Mouse (Mus musculus): ENCODE measurements around the gene Maml3.
A peak's percentile ranks its signal among the peaks of the same experiment; 100 is the strongest.

Maml3 gene

GRCm38 (mm10) chr3:51788591-51789339 lies 316.1 kb downstream of the Maml3 start:
- DNase-seq (ENCODE audit: low read depth, low spot score) = peak; percentile 21

- no peak for DNase-seq (ENCODE audit: low read depth, low spot score)
Observed at GRCm38 (mm10) chr3:51787945-51788344, 316.9 kb downstream of the Maml3 start.

GRCm38 (mm10) chr3:51785796-51786195 lies 319.1 kb downstream of the Maml3 start:
- DNase-seq (ENCODE audit: low read depth, low spot score) = no peak

GRCm38 (mm10) chr3:51782191-51782590 lies 322.7 kb downstream of the Maml3 start:
- DNase-seq (ENCODE audit: low read depth, low spot score) = no peak

- DNase-seq (ENCODE audit: low read depth, low spot score) = peak; percentile 9
Observed at GRCm38 (mm10) chr3:51778738-51779592, 325.9 kb downstream of the Maml3 start.

GRCm38 (mm10) chr3:51778179-51778578 lies 326.7 kb downstream of the Maml3 start:
- no peak for DNase-seq (ENCODE audit: low read depth, low spot score)

GRCm38 (mm10) chr3:51776018-51776611 lies 328.8 kb downstream of the Maml3 start:
- DNase-seq (ENCODE audit: low read depth, low spot score) = no peak

GRCm38 (mm10) chr3:51773587-51773986 lies 331.3 kb downstream of the Maml3 start:
- no peak for DNase-seq (ENCODE audit: low read depth, low spot score)

GRCm38 (mm10) chr3:51771839-51772630 lies 332.8 kb downstream of the Maml3 start:
- no peak for DNase-seq (ENCODE audit: low read depth, low spot score)

GRCm38 (mm10) chr3:51769196-51769595 lies 335.7 kb downstream of the Maml3 start:
- DNase-seq (ENCODE audit: low read depth, low spot score) = no peak

- no peak for DNase-seq (ENCODE audit: low read depth, low spot score)
Observed at GRCm38 (mm10) chr3:51765220-51765923, 339.5 kb downstream of the Maml3 start.

GRCm38 (mm10) chr3:51764175-51764574 lies 340.7 kb downstream of the Maml3 start:
- DNase-seq (ENCODE audit: low read depth, low spot score) = no peak

- DNase-seq (ENCODE audit: low read depth, low spot score) = no peak
Observed at GRCm38 (mm10) chr3:51762900-51763299, 342.0 kb downstream of the Maml3 start.

- DNase-seq (ENCODE audit: low read depth, low spot score) = no peak
Observed at GRCm38 (mm10) chr3:51759534-51759933, 345.3 kb downstream of the Maml3 start.

GRCm38 (mm10) chr3:51757032-51757431 lies 347.8 kb downstream of the Maml3 start:
- no peak for DNase-seq (ENCODE audit: low read depth, low spot score)

- DNase-seq (ENCODE audit: low read depth, low spot score) = no peak
Observed at GRCm38 (mm10) chr3:51756283-51756682, 348.6 kb downstream of the Maml3 start.

- no peak for DNase-seq (ENCODE audit: low read depth, low spot score)
Observed at GRCm38 (mm10) chr3:51753262-51753661, 351.6 kb downstream of the Maml3 start.

GRCm38 (mm10) chr3:51751440-51751839 lies 353.4 kb downstream of the Maml3 start:
- no peak for DNase-seq (ENCODE audit: low read depth, low spot score)

GRCm38 (mm10) chr3:51749812-51750481 lies 354.9 kb downstream of the Maml3 start:
- no peak for DNase-seq (ENCODE audit: low read depth, low spot score)

GRCm38 (mm10) chr3:51749421-51749811 lies 355.5 kb downstream of the Maml3 start:
- DNase-seq (ENCODE audit: low read depth, low spot score) = no peak
